Mouse (Mus musculus): ENCODE results near the gene Evx1. TPM values are rescaled to one million over a fixed set of nuclear protein-coding genes. Genes with fewer than 3 reads are reported as not detected.

Evx1 gene
- polyA plus RNA-seq (2012; rRNA removed): not detected in 2 replicates

- DNase-seq (ENCODE audit: extremely low spot score in 1 of 2, low spot score in 1 of 2): no peak
Observed at GRCm38 (mm10) chr6:52313391-52314303, at the start of gene Evx1. Gene Evx1 (plus strand): TSS chr6:52313498.

DNA sequence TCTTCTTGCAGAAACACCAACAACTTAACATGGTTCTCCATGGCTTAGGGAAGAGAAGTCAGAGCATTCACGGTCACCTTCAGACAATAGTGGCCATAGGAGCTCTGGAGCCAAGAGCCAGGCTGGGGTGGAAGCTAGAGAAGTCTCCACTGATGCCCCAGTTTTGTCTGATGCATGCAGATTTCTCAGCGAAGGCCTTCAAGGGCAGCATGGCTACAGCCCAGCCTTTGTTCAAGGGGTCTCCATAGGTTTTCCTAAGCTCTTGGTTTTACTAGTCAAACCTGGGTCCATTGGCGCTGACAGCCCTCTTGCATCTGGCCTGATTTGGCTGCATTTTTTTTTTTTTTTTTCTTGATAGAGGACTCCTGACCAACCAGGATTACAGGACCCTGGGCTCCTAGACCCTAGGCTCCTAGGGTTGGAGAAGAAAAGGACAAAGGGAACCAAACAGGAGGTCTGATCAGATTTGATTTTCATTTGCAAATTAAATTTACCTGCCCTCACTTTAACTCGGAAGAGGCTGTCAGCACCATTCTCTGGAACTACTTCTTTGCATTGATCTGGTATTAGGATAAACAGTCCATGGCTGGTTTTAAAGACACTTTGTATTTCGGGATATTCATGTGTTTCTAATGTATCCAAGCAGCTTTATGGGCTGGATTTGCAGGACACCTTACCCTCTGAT lies 49.0 kb upstream of the Evx1 start:
- DNase-seq (ENCODE audit: extremely low spot score in 1 of 2, low spot score in 1 of 2): no peak

- DNase-seq (ENCODE audit: extremely low spot score in 1 of 2, low spot score in 1 of 2): no peak
Observed at GRCm38 (mm10) chr6:52265306-52265912, 47.9 kb upstream of the Evx1 start.

- DNase-seq (ENCODE audit: extremely low spot score in 1 of 2, low spot score in 1 of 2): no peak
Observed at GRCm38 (mm10) chr6:52265913-52266665, 47.2 kb upstream of the Evx1 start.

DNA sequence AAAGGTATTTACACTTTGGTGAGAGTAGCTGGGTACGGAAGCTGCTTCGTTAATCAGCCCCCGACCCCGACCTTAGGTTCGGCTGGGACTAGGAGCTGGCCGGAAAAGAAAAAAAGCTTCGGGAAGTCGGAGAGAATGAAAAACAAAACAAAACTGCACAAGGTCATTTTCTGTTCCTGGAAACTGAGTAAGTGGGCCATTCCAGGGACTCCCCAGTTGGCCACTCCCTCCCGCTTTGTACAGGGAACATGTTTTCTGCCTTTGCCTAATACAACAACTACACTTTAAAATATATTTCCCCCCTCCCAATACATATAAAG lies 46.7 kb upstream of the Evx1 start:
- no peak for DNase-seq (ENCODE audit: extremely low spot score in 1 of 2, low spot score in 1 of 2)

- DNase-seq (ENCODE audit: extremely low spot score in 1 of 2, low spot score in 1 of 2): no peak
Observed at GRCm38 (mm10) chr6:52267221-52267620, 46.1 kb upstream of the Evx1 start.

GRCm38 (mm10) chr6:52267691-52268090 lies 45.6 kb upstream of the Evx1 start:
- DNase-seq (ENCODE audit: extremely low spot score in 1 of 2, low spot score in 1 of 2): no peak

GRCm38 (mm10) chr6:52268341-52268740 lies 45.0 kb upstream of the Evx1 start:
- DNase-seq (ENCODE audit: extremely low spot score in 1 of 2, low spot score in 1 of 2): no peak

DNA sequence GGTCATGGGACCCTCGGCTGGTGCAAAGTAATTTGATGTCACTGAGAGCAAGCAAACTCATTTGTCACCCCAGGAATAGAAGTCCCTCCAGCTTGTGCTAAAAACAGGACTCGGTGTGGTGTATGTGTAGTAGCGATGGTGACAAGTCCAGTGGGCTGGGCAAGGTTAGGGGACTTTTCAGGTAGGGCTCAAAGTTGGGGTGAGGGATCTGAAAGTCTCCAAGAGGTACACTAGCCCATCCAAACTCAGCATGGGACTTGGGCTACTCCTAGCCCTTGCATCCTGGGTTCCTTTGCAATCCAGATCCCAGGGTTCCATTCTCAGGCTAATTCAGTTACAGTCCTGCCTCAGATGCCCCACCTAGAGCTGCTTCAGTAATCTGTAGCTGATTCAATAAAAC lies 44.5 kb upstream of the Evx1 start:
- no peak for DNase-seq (ENCODE audit: extremely low spot score in 1 of 2, low spot score in 1 of 2)

GRCm38 (mm10) chr6:52270494-52271480 lies 42.5 kb upstream of the Evx1 start:
- DNase-seq (ENCODE audit: extremely low spot score in 1 of 2, low spot score in 1 of 2): peak; percentile 20 to 85

DNA sequence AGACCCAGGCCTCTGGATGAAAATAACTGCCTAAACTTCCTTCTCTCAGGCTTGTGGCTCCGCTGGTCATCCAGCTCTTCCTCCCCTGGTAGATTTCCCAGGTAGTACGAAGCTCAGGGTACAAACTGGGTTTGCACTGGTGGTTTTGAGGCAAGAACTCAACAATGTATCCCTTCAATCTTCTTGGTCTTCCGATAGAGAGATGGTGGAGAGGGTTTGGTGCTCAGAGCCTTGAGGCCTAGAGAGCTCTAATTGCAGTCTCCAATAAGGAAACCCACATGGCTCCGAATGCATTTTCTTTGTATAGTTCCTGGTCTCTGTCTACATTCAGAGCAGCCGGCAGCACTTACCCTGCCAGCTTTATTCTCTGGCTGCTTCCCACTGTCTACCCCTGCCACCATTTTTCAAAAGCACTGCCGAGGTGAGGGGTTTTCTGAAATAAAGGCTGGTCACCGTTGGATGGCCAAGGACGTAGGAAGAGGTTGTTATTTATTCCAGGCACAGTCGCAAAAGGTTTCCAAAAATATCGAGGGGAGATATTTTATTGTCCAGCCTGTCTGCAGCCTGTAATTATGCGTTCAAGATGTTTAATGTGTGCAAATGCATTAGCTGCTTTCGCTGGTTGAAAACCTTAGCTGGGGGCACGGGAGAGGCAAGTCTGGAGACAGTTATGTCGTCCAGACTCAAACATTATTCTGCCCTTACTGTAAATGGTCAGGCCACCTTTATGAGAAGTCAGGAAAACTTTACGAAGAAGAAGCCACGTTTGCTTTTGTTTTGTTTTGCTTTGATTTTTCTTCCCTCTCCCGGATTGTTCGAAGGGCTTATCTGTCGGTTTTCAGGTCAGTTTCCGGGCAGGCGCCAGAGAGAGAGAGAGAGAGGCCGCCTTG lies 40.3 kb upstream of the Evx1 start:
- DNase-seq (ENCODE audit: extremely low spot score in 1 of 2, low spot score in 1 of 2): no peak

DNA sequence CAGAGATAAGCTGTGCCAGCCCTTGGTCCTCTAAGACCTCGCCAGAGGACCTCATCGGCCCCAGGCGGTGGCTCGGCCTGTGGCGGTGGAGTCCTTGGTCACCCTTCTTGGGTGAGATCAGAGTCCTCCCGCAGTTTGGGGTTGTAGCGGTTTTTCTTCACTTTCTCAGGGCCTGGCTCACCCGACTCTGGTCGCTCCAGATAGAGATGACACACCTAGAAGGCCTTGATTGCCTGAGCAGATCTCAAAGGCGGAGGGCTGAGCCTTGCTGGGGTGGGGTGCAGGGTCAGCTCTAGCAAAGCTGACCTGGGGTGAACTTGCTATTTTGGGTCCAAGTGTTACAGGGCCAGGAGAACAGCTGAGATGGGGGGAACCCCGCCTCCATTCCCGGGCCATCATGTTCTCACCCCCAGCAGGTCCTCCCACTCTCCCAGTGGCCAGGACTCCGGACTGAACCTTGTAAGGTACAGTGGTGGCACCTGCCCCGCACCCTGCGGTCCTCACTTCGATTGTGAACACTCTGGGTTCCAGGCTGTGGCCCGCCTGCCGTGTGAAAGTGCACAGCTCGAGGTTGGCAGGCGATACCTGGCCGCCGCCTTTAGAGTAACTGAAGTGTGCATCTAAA lies 39.5 kb upstream of the Evx1 start:
- no peak for DNase-seq (ENCODE audit: extremely low spot score in 1 of 2, low spot score in 1 of 2)

GRCm38 (mm10) chr6:52274576-52274975 lies 38.7 kb upstream of the Evx1 start:
- DNase-seq (ENCODE audit: extremely low spot score in 1 of 2, low spot score in 1 of 2): no peak

GRCm38 (mm10) chr6:52275563-52276280 lies 37.6 kb upstream of the Evx1 start:
- no peak for DNase-seq (ENCODE audit: extremely low spot score in 1 of 2, low spot score in 1 of 2)

GRCm38 (mm10) chr6:52276382-52276781 lies 36.9 kb upstream of the Evx1 start:
- DNase-seq (ENCODE audit: extremely low spot score in 1 of 2, low spot score in 1 of 2): no peak

DNA sequence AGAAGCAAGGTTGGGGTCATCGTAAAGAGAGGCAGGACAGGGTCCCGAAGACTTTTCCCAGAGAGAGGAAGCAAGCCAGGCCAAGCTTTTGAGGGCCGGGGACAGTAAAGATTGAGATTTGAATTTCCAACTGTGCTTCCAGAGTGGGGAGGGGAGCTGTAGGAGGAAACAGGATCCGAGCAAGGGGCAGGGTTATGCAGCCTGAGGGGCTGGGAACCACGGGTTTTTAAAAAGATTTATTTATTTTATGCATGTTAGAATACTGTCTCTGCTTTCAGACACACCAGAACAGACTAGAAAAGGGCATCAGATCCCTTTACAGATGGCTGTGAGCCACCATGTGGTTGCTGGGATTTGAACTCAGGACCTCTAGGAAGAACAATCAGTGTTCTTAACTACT lies 36.4 kb upstream of the Evx1 start:
- no peak for DNase-seq (ENCODE audit: extremely low spot score in 1 of 2, low spot score in 1 of 2)

DNA sequence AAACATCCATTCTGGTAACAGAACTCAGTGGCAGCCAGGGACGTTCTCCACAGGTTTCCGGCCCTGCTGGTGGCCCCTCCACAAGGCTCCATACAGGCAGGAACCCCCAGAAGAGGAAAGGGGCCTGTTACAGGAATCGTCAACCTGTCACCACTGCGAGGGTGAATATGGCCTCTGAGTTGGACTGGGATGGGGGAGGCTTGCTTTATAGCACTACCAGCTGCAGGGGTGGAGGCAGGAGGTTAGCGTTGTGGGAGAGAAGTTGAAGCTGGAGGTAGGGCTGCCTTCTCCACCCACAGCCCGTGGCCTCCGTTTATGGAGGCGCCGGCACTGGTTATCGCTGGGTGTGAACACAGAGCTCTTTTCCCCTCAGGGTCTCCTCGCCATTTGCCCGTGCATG lies 32.2 kb upstream of the Evx1 start:
- DNase-seq (ENCODE audit: extremely low spot score in 1 of 2, low spot score in 1 of 2): no peak

DNA sequence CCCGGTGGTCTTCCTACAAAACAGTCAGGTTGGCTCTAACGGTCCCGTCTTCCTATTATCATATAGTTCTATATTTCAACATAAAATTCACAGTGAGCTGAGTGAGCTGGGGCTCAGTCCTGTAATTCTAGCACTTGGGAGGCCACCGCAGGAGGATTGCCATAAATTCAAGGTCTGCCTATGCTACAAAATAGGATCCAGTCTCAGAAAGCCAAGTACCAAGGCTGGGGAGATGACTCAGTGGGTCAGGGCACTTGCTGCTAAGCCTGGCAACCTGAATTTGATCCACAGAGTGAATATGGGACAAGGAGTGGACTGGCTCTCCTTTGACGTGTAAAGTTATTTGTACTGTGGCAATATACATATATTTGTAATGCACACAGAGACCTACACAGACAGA lies 29.4 kb upstream of the Evx1 start:
- DNase-seq (ENCODE audit: extremely low spot score in 1 of 2, low spot score in 1 of 2): no peak
